Mouse (Mus musculus) kidney, adult 2 months (tissue): Measurements from ENCODE around the gene Hoxa7. TPM values are rescaled to one million over a fixed set of nuclear protein-coding genes. Genes with fewer than 3 reads are reported as not detected.

Source experiments
- DNase-seq: peaks from one replicate; pipeline ENCODE4 v3.0.0; 2021
- H3K27ac ChIP-seq: fragments of 200-500 bp; 2 replicates; pipeline ENCODE4 v1.5.1; 2012; ENCODE audit warnings: low read depth, low read length, control low read depth, inconsistent platforms; ENCODE audit not compliant: insufficient read depth
- H3K27me3 ChIP-seq: fragments of 200-500 bp; replicated peaks from 2 replicates; pipeline ENCODE4 v1.6.1; 2012; ENCODE audit warnings: mild to moderate bottlenecking, moderate library complexity, low read length, inconsistent platforms; ENCODE audit not compliant: control insufficient read depth, insufficient read depth
- H3K36me3 ChIP-seq: fragments of 200-500 bp; 2 replicates; pipeline ENCODE4 v1.6.1; 2012; ENCODE audit warnings: mild to moderate bottlenecking, moderate library complexity, low read length, inconsistent platforms; ENCODE audit not compliant: control insufficient read depth, insufficient read depth
- H3K4me1 ChIP-seq: fragments of 200-500 bp; 2 replicates; pipeline ENCODE4 v1.6.1; 2011; ENCODE audit warnings: low read length; ENCODE audit not compliant: control insufficient read depth, insufficient read depth
- H3K4me3 ChIP-seq: fragments of 200-500 bp; 2 replicates; pipeline ENCODE4 v1.5.1; 2011; ENCODE audit warnings: mild to moderate bottlenecking, low read depth, low read length, control low read depth; ENCODE audit not compliant: insufficient read depth
- CTCF ChIP-seq: fragments of 200-500 bp; conservative IDR thresholded peaks from 2 replicates; pipeline ENCODE4 v1.5.1; 2011; ENCODE audit warnings: low read depth, mild to moderate bottlenecking, control low read depth, low read length, moderate library complexity, mixed read lengths; ENCODE audit not compliant: insufficient read depth, insufficient read length
- POLR2A ChIP-seq: fragments of 200-500 bp; IDR thresholded peaks from one replicate; pipeline ENCODE4 v1.6.1; 2011; ENCODE audit warnings: low read depth, low read length, control low read depth
- WGBS: fragments of 180-500 bp; shearing (Covaris S2); methylation state at CpG from one replicate; pipeline ENCODE4 v1.1.7; 2018; 5-methylcytosine and 5-hydroxymethylcytosine counted together
- polyA plus RNA-seq: library from polyadenylated mRNA; depleted of rRNA; stranded (reverse); fragments of >200 nt; gene quantifications from 2 replicates; pipeline ENCODE4 v1.2.3, GENCODE M21; 2012

Hoxa7 gene
- polyA plus RNA-seq, 1 experiment, result 44.1 TPM

GRCm38 (mm10) chr6:52207684-52207976 lies 14.0 kb downstream of the Hoxa7 start:
- H3K36me3 ChIP-seq, result peaks cover 3% of the 10 kb centered on the region; the same call in 1 of the 2 replicates
- TF ChIP-seq CTCF (no peak), POLR2A (no peak)
- H3K27me3 ChIP-seq, result no peaks in the 10 kb centered on the region
- DNase-seq, result peak; percentile 5
- no peak overlapping the region for H3K4me3 ChIP-seq
- peak overlapping the region; percentile 1; the same call in 1 of the 2 replicates for H3K27ac ChIP-seq
- peaks cover 13% of the 10 kb centered on the region for H3K4me1 ChIP-seq

GRCm38 (mm10) chr6:52206882-52207683 lies 14.6 kb downstream of the Hoxa7 start:
- peak; percentile 3 for DNase-seq
- 62% methylated on average over 4 of the region's 4 CpGs for WGBS
- H3K36me3 ChIP-seq, result peaks cover 3% of the 10 kb centered on the region; the same call in 1 of the 2 replicates
- H3K27me3 ChIP-seq, result no peaks in the 10 kb centered on the region
- H3K27ac ChIP-seq, result peak overlapping the region; percentile 1; the same call in 1 of the 2 replicates
- peaks cover 13% of the 10 kb centered on the region for H3K4me1 ChIP-seq
- no peak overlapping the region for H3K4me3 ChIP-seq
- TF ChIP-seq CTCF (no peak), POLR2A (no peak)

DNA sequence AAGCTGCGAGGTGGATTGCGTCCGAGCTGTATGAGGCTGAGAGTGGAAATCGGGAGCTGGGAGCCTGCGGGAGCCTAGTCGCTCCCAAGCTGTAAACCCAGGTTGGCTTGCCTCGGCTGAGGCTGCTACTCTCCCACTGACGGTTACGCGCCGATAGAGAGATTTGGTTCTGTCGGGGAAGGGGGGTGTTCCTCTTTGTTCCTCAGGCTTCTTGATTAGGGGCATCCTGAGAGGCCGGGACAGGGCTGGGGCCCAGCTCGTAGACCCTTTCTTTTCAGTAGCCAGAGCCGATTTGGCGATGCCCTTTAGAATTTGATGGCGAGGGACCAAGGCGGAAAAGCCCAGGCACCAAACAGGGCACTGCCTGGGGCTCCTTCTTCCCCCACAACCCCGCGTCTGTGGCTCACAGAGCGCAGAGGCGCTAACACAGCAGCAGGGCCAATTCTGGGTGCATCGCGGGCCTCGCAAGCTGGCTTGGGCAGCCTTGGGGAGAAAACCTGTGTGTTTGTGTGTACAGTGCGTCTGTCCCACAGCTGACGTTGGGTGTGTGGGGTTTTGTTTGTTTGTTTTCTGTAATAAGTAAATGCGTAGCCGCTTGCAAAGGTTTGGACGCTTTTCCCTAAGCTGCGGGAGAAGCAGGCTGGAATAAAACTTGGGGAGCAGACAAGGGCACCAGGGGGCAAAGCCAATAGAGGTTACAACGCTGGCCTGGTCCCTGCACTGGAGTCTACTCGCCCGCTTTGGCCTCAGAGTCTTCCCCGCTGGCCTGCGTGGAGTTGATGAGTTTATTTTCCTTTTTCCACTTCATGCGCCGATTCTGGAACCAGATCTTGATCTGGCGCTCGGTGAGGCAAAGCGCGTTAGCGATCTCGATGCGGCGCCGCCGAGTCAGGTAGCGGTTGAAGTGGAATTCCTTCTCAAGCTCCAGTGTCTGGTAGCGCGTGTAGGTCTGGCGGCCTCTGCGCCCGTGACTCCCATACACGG lies 15.7 kb downstream of the Hoxa7 start:
- WGBS, result 66% methylated on average over 55 of the region's 55 CpGs
- Histone ChIP-seq H3K27me3 (no peaks in the 10 kb centered on the region), H3K4me3 (no peak overlapping the region), H3K36me3 (peaks cover 5% of the 10 kb centered on the region; the same call in 1 of the 2 replicates), H3K4me1 (peaks cover 13% of the 10 kb centered on the region), H3K27ac (peak overlapping the region; percentile 22; the same call in 1 of the 2 replicates)
- peak; percentile 23 for DNase-seq
- TF ChIP-seq POLR2A (no peak), CTCF (no peak)

DNA sequence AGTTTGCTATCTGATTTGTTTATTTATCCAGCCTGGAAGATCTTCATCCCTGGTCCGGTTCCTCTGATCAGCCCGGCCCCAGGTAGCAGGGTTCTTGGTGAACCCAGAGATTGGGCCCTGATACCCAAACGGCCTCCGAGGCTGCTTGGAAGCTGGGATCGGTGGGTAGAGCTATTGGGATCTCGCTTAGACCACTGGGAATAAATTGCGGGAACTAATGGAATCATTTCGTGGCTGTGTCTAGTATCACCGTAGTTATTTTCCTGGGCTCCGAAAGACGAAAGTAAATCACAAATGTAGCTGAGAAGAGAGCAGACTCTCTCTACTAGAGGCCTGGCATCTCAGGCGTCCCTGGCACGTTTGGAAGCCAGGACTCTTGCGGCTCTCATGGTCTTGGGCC lies 16.4 kb downstream of the Hoxa7 start:
- H3K27ac ChIP-seq, result peak overlapping the region; percentile 22
- H3K36me3 ChIP-seq, result peaks cover 5% of the 10 kb centered on the region; the same call in 1 of the 2 replicates

DNA sequence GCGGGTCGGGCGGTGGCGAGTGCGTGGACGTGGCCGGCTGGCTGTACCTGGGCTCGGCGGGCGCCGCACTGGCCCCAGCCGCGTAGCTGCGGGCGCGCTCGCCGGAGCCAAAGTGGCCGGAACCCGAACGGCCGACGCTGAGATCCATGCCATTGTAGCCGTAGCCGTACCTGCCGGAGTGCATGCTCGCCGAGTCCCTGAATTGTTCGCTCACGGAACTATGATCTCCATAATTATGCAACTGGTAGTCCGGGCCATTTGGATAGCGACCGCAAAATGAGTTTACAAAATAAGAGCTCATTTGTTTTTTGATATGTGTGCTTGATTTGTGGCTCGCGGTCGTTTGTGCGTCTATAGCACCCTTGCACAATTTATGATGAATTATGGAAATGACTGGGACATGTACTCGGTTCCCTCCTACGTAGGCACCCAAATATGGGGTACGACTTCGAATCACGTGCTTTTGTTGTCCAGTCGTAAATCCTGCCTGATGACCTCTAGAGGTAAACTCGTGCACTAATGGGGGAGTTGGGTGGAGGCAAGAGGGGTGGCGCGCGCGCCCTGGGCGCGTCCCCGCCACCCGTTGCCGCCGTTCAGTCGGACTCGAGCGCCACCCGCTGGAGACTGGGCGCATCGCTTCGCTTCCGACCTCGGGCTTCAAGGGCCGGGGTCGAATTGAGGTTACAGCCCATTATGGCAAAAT lies 17.5 kb downstream of the Hoxa7 start, which contains the start of gene Hoxa5:
TSS of gene Hoxa5 (minus strand) at position 538 of the 703 bp plus-strand sequence.
- Histone ChIP-seq H3K36me3 (peaks cover 5% of the 10 kb centered on the region; the same call in 1 of the 2 replicates), H3K4me3 (peak within 1 kb of the TSS; percentile 68), H3K27ac (peak within 1 kb of the TSS; percentile 80), H3K4me1 (peaks cover 3% of the 10 kb centered on the region), H3K27me3 (no peaks in the 10 kb centered on the region)
- 8% methylated on average over 65 of the region's 65 CpGs for WGBS
- DNase-seq, result peak; percentile 96
- TF ChIP-seq CTCF (peak; percentile 79), POLR2A (no peak)

More for the DNA sequence above, 16.4 kb downstream of the Hoxa7 start:
- Histone ChIP-seq H3K4me1 (peaks cover 13% of the 10 kb centered on the region), H3K4me3 (no peak overlapping the region), H3K27me3 (no peaks in the 10 kb centered on the region)
- no peak for TF ChIP-seq CTCF
- no peak for TF ChIP-seq POLR2A
- DNase-seq, result peak; percentile 27
- 63% methylated on average over 14 of the region's 14 CpGs for WGBS

DNA sequence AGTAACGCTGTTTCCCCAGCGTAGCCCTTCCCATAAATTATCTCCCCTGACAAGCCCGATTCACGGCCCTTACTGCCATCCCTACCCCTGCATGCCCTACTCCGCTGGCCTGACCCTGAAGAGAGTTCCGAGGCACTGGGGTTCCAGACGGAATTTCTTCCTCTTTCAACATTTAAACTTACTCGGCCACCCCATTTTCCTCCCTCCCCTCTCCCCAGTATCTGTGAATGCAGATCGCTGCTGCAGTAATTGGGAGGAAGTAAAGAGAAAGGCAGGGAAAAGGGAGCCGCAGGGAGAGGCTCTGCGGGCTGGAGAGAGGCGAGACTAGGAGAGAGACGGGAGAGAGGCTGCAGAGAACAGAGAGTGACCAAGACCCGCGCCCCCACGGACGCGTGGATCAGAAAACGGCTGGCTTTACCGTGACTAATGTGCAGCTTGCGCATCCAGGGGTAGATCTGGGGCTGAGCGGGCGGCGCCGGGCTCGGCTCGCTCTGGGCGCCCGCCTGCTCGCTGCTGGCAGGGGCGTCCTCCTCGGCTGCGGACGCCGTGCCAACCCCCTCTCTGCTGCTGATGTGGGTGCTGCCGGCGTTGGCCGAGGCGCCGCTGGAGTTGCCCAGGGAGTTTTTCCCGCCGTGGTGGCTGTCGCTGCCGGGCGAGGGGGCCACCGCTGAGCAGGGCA lies 18.1 kb downstream of the Hoxa7 start:
- H3K4me1 ChIP-seq, result no peaks in the 10 kb centered on the region
- TF ChIP-seq POLR2A (no peak), CTCF (no peak)
- DNase-seq, result peak; percentile 57
- peaks cover 5% of the 10 kb centered on the region; the same call in 1 of the 2 replicates for H3K36me3 ChIP-seq
- peak overlapping the region; percentile 68 for H3K4me3 ChIP-seq
- no peaks in the 10 kb centered on the region for H3K27me3 ChIP-seq
- peak overlapping the region; percentile 80 for H3K27ac ChIP-seq
- WGBS, result 11% methylated on average over 46 of the region's 46 CpGs

DNA sequence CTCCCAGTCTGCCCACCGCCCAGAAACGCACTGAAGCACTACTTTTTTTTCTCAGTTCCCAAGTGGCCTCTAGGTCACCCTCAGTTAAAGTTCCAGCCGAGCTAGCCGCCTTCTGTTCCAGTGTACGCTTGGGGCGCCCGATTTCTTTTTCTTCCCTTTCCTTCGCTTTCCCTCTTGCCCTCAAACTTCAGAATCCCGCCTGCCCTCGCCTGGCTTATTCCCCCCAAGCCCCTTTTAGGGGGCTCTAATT lies 18.6 kb downstream of the Hoxa7 start:
- no peak for TF ChIP-seq POLR2A
- TF ChIP-seq CTCF, result no peak
- H3K27ac ChIP-seq, result peak overlapping the region; percentile 80
- 30% methylated on average over 10 of the region's 10 CpGs for WGBS

More for the DNA sequence above, 18.6 kb downstream of the Hoxa7 start:
- H3K36me3 ChIP-seq, result peaks cover 5% of the 10 kb centered on the region; the same call in 1 of the 2 replicates
- H3K4me3 ChIP-seq, result peak overlapping the region; percentile 68
- H3K4me1 ChIP-seq, result no peaks in the 10 kb centered on the region
- H3K27me3 ChIP-seq, result no peaks in the 10 kb centered on the region
- DNase-seq, result peak; percentile 71
